Mouse (Mus musculus) small intestine, adult 2 months (tissue): ENCODE measurements around the gene Inpp5a.

Experiments used
- CTCF ChIP-seq: fragments of 200-500 bp; IDR thresholded peaks from 2 replicates; pipeline ENCODE4 v1.5.1; 2012; ENCODE audit warnings: low read depth, mild to moderate bottlenecking, control low read depth, inconsistent platforms, low read length, moderate library complexity, mixed read lengths; ENCODE audit not compliant: insufficient replicate concordance, insufficient read length; ENCODE audit errors: extremely low read depth
- POLR2A ChIP-seq: fragments of 200-500 bp; IDR thresholded peaks from 2 replicates; pipeline ENCODE4 v1.6.1; 2012; ENCODE audit warnings: low read depth, mild to moderate bottlenecking, control low read depth, inconsistent platforms, low read length, moderate library complexity

DNA sequence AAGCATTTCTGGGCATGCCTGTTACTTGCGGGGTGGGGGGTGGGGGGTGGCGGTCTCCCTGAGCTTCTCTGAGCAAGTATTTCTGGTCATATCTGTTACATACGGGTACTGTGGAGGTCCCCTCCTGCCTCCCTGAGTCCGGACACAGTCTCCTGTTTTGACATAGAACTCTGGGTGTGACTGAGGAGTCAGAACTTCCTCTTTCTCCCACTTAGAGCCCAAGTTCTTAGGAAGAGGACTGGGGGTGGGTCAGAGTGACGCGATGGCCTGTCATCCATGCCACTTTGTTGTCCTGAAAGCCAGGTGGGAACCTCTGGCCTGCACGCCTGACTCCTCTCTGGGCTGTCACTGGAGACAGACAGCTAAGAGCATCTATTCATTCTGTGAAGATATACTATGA is 11.5 kb upstream of the Inpp5a start:
- TF ChIP-seq POLR2A = no peak
- no peak for TF ChIP-seq CTCF
